Mouse (Mus musculus): ENCODE results near the gene Zmynd15.
A peak's percentile ranks its signal among the peaks of the same experiment; 100 is the strongest.

Gene Zmynd15

DNA sequence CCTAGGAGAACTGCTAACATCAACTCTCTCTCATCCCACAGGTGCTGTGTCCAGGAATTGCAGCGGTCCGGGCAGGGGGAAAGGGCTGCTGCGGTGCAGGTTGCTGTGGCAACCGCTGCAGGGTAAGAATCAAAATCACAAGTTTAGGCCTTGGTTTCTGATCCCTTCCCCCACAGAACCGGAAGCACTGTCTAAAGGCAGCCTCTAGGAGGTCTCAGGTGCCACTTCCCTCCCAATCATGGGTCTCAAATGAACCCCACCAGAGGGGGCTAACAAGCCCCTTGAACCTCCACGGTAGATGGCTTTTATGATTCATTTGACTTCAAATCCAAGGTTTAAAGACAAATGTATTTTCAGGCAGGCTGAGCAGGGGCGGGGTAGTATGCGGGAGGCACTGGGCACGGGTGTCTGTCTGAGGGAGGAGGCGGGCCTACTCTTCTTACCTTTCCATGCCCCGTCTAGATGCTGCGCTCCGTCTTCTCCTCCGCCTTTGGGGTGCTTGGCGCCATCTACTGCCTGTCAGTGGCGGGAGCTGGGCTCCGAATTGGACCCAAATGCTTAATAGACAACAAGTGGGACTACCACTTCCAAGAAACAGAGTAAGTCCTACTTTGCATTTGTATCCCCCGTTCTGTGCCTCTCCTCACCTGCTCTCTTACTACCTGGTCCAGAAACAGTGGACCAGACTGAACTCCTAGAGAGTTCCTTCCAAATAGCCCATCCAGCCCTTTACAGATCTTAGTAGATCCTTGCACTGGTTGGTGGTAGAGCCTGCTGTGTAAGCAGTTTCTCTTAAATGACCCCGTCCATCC lies 50.7 kb downstream of the Zmynd15 start:
- peak; percentile 33 for DNase-seq

DNA sequence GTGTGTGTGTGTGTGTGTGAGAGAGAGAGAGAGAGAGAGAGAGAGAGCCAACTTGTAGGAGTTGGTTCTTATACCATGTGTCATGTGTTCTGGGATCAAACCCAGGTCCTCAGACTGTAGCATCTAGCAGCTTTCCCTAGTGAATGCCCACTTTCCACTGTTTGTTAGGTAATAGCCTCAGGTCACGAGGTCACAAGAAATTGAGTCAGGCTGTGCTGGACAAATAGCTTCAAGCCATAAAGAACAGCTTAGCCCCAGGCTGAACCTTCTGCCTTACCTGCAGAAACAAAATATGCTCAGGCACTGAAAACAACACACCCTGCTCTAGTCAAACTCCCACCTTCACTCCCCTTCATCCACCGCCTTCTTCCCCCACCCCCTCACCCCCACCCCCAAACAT lies 52.0 kb downstream of the Zmynd15 start:
- no peak for DNase-seq

DNA sequence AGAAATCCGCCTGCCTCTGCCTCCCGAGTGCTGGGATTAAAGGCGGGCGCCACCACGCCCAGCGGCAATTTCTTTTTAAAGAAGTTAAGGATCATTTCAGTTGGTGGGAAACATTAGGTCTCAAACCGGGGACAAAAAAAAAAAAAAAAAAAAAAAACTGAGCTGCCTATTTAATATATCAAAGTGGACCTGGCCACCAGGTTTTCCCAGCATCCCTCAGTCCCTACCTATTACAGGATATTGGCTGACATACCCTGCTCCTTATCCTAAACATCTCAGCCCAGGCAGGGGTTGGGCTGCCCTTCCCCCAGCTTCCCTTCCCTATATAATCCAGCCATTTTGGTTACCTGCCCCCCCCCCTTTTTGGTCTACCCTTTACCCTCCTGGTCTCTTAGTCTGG lies 52.6 kb downstream of the Zmynd15 start:
- no peak for DNase-seq

DNA sequence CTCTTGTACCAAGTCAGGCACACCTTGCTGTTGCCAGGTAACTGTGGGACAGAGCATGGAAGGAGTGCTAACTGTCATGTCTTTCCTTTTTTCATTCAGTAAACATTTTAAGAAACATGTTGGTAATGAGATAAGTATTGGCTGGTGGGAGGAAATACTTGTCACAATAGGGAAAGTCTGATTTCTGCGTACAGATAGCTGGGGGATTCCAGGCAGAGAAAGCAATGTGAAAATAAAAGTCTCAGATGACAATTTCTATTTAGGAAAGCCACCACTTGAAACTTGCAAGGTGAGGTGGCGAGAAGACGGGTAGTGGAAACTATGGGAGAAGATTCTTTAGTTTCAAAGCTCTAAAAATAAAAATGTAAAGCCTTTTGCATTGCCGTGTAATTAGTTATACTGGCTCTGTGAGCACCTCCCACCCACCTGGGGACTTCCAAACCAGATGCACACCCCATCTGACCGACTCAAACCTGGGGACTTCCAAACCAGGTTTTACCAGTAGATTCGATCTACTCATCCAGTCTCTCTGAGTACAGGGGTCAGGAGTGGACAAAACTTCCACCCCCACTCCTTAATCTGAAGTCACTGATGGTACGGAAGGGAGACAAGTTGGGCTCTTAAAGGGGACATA lies 53.6 kb downstream of the Zmynd15 start:
- DNase-seq: no peak

DNA sequence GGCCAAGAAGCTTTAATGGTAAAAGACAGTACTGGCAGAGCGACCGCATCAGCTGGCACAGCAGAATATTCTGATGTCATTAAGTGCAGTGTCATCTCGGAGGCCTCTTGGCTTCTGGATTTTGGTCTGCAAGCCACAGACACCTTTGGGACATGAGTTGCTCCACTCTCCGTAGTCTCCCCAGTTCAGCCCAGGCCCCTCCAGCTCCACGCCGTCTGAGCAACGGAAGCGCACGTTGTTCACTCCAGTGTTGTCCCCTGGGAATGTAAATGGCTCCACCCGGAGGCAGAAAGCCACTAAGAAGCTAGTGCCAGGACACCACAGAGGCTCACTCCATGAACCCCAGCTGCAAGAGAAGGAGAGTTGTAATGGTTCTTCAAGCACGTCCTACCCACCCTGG lies 54.3 kb downstream of the Zmynd15 start:
- no peak for DNase-seq

DNA sequence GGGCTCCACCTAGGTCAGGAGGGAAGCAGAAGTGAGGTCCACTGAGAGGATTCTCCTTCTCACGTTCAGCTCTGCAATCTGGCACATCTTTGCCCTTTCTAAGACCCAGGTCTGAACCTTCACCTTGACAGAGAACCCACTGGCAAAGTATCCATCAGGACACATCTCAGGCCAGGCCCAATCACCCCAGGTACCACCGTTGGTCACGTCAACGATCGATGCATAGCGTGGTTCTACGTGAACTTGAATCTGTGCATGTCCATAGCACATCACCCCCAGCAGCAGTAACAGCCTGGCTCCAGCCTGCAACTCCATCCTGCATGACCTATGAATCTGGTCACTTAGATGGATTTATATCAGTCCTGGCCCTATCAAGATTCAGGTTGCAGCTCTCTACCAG lies 55.1 kb downstream of the Zmynd15 start, which contains the start of gene Vmo1:
Gene Vmo1, minus strand, starts transcription at position 329 of the 400 bp plus-strand sequence.
- DNase-seq: no peak
